Mouse (Mus musculus) embryonic facial prominence, embryonic 10.5 days (tissue): ENCODE measurements at regions not wholly inside any gene's neighbourhood (a gene's known extent, or its start where the extent isn't known, plus 50 kb on each side); places are given as distances from the start of the nearest gene placed in this dataset.
A peak's percentile ranks its signal among the peaks of the same experiment; 100 is the strongest.

ENCODE experiments used
- DNase-seq: peaks from one replicate; pipeline ENCODE4 v3.0.0-alpha.2; 2017; ENCODE audit warnings: low spot score
- H3K27ac ChIP-seq: fragments of 300-500 bp; sonication (generic); replicated peaks from 2 replicates; pipeline ENCODE4 v1.5.1; 2016; ENCODE audit warnings: mild to moderate bottlenecking
- H3K27me3 ChIP-seq: fragments of 300-500 bp; sonication (generic); replicated peaks from 2 replicates; pipeline ENCODE4 v1.6.1; 2016; ENCODE audit warnings: low read depth, mild to moderate bottlenecking; ENCODE audit not compliant: poor library complexity, severe bottlenecking
- H3K36me3 ChIP-seq: fragments of 300-500 bp; sonication (generic); replicated peaks from 2 replicates; pipeline ENCODE4 v1.6.1; 2016; ENCODE audit warnings: mild to moderate bottlenecking, moderate library complexity
- H3K4me1 ChIP-seq: fragments of 300-500 bp; sonication (generic); 2 replicates; pipeline ENCODE4 v1.6.1; 2016
- H3K4me3 ChIP-seq: fragments of 300-500 bp; sonication (generic); 2 replicates; pipeline ENCODE4 v1.5.1; 2016; ENCODE audit warnings: mild to moderate bottlenecking, moderate library complexity
- H3K9me3 ChIP-seq: fragments of 300-500 bp; sonication (generic); 2 replicates; pipeline ENCODE4 v1.6.1; 2016; ENCODE audit warnings: mild to moderate bottlenecking
- WGBS: fragments of 180-500 bp; shearing (Covaris S2); methylation state at CpG from one replicate; pipeline ENCODE4 v1.1.7; 2016; 5-methylcytosine and 5-hydroxymethylcytosine counted together

DNA sequence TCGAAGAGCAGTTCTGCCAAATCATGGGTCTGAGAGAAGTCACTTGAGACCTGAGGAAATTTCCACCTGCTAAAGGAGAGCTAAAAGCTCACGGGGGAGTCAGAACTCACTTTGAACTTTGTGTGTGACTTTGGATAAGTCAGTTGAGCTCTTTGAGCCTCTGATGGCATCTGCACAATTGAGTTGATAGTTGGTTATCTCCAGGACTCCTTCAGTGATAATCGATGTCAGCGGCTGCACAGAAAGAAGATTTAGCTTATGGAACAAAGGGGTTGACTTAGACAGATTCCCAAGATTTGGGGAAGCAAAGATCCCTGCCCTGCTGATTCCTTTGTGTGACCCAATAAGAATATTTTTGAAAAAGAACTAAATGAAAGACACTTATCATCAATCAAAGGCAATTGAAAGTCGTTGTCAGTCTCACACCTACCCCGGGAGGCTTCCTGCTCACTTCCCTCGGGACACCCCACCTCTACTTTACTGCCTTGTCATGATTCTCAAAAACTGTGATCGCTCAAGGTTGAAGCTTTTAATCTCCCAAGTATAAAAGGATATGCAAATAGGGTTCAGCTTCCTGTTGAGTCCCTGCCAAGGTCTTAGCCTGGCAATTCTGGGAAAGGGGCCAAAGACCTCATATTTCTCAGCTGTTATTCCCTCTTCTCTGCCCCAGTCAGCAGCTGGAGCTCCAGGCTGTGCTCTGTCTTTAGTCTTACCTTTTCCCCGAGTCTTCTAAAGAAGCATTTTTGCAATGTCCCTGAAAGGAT, 145.4 kb downstream of the Dad1 start:
- Histone ChIP-seq H3K9me3 (no peaks in the 10 kb centered on the region), H3K27me3 (no peaks in the 10 kb centered on the region), H3K4me1 (peaks cover 10% of the 10 kb centered on the region; the same call in 1 of the 2 replicates), H3K36me3 (no peaks in the 10 kb centered on the region), H3K4me3 (no peak overlapping the region), H3K27ac (no peak overlapping the region)
- WGBS: 53% methylated on average over 9 of the region's 9 CpGs
- no peak for DNase-seq

- Histone ChIP-seq H3K36me3 (no peaks in the 10 kb centered on the region), H3K4me1 (peaks cover 15% of the 10 kb centered on the region), H3K27me3 (no peaks in the 10 kb centered on the region), H3K4me3 (no peak overlapping the region), H3K9me3 (no peaks in the 10 kb centered on the region), H3K27ac (no peak overlapping the region)
- DNase-seq: no peak
- 74% methylated on average over 7 of the region's 7 CpGs for WGBS
Measured at GRCm38 (mm10) chr14:54107204-54107796, 146.6 kb downstream of the Dad1 start.

DNA sequence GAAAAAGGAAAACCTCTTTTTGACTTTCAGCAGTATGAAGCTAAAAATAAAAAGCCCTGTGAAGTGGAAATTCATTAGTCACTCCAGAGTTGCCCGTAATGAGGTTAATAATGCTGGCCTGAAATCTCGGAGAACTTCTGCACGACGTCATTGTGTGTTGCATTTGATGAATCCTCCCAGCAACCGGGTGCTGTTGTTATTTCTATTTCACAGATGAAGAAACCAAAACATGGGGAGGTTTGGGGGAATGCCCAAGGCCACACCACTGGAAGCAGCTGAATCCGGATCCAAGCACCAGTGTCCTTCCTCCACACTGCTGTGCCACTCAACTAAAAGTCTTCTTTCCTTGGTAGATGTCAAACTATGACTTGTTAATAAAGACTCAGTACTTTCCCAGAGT, 149.7 kb downstream of the Dad1 start:
- WGBS: 90% methylated on average over 6 of the region's 6 CpGs
- Histone ChIP-seq H3K4me1 (peaks cover 22% of the 10 kb centered on the region), H3K27ac (no peak overlapping the region), H3K4me3 (no peak overlapping the region), H3K27me3 (no peaks in the 10 kb centered on the region), H3K36me3 (no peaks in the 10 kb centered on the region), H3K9me3 (no peaks in the 10 kb centered on the region)
- no peak for DNase-seq

- no peak overlapping the region for H3K4me3 ChIP-seq
- 73% methylated on average over 5 of the region's 5 CpGs for WGBS
Measured at GRCm38 (mm10) chr14:54103541-54103940, 150.4 kb downstream of the Dad1 start.

DNA sequence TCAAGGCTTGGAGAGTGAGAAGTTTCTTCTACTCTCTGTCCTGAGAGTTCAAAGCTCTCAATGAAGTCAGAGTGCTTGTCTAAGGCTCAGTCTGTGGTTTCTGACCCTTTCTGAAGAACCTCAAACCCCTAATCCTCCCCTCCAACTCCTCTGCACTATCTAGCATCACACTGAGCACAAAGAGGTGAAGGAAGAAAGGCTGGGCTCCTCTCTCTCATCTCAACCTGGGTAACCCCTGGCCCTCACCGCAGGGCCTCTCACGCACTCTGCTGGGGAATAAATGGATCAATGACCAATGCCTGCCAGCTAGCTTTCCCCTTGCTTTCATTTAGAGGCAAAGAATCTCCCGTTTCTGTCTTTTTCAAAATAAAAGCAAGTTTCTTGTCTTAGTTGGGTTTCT, 150.8 kb downstream of the Dad1 start:
- 59% methylated on average over 3 of the region's 3 CpGs for WGBS
- peaks cover 24% of the 10 kb centered on the region for H3K4me1 ChIP-seq
- no peaks in the 10 kb centered on the region for H3K27me3 ChIP-seq
- no peak for DNase-seq
- H3K4me3 ChIP-seq: no peak overlapping the region
- H3K9me3 ChIP-seq: no peaks in the 10 kb centered on the region
- H3K36me3 ChIP-seq: no peaks in the 10 kb centered on the region
- H3K27ac ChIP-seq: peak overlapping the region; percentile 3; the same call in 1 of the 2 replicates

More at GRCm38 (mm10) chr14:54103541-54103940, 150.4 kb downstream of the Dad1 start:
- Histone ChIP-seq H3K36me3 (no peaks in the 10 kb centered on the region), H3K9me3 (no peaks in the 10 kb centered on the region), H3K27me3 (no peaks in the 10 kb centered on the region), H3K4me1 (peaks cover 20% of the 10 kb centered on the region), H3K27ac (no peak overlapping the region)
- DNase-seq: no peak

GRCm38 (mm10) chr14:54101775-54102174, 152.1 kb downstream of the Dad1 start:
- Histone ChIP-seq H3K9me3 (no peaks in the 10 kb centered on the region), H3K4me1 (peaks cover 33% of the 10 kb centered on the region), H3K27me3 (no peaks in the 10 kb centered on the region), H3K27ac (no peak overlapping the region; the same call in 1 of the 2 replicates), H3K4me3 (no peak overlapping the region), H3K36me3 (no peaks in the 10 kb centered on the region)
- no peak for DNase-seq
- WGBS: 58% methylated on average over 3 of the region's 3 CpGs

GRCm38 (mm10) chr14:54099360-54099759, 154.5 kb downstream of the Dad1 start:
- no peak overlapping the region for H3K4me3 ChIP-seq
- WGBS: 89% methylated on average over 6 of the region's 6 CpGs
- H3K9me3 ChIP-seq: no peaks in the 10 kb centered on the region
- no peaks in the 10 kb centered on the region for H3K36me3 ChIP-seq
- DNase-seq: no peak
- H3K27me3 ChIP-seq: no peaks in the 10 kb centered on the region
- H3K4me1 ChIP-seq: peaks cover 34% of the 10 kb centered on the region
- no peak overlapping the region for H3K27ac ChIP-seq

GRCm38 (mm10) chr14:54098122-54098775, 155.7 kb downstream of the Dad1 start:
- 73% methylated on average over 10 of the region's 10 CpGs for WGBS
- no peaks in the 10 kb centered on the region for H3K27me3 ChIP-seq
- no peak overlapping the region for H3K4me3 ChIP-seq
- H3K36me3 ChIP-seq: no peaks in the 10 kb centered on the region
- H3K9me3 ChIP-seq: no peaks in the 10 kb centered on the region
- H3K27ac ChIP-seq: peak overlapping the region; percentile 72; the same call in 1 of the 2 replicates
- no peak for DNase-seq
- H3K4me1 ChIP-seq: peaks cover 34% of the 10 kb centered on the region

DNA sequence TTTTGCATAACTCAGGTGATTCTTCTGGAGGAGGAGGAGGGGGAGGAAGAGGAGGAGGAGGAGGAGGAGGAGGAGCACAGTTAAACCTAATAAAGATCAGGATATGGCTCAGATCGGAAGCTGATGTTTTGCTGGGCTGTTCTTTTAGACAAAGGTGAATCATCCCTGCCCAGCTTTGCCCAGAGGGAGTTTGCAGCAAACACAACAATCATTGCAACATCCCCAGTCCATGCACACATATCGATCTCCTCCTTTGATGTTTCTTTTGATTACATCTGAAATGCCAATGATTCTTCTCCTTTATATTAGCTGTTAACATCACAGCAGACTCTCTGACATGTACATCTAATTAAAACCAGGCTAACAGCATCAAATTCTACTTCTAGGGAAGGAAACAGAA, 156.9 kb downstream of the Dad1 start:
- DNase-seq: no peak
- Histone ChIP-seq H3K36me3 (no peaks in the 10 kb centered on the region), H3K27ac (no peak overlapping the region), H3K4me1 (peaks cover 26% of the 10 kb centered on the region), H3K27me3 (no peaks in the 10 kb centered on the region), H3K9me3 (peaks cover 4% of the 10 kb centered on the region; the same call in 1 of the 2 replicates), H3K4me3 (no peak overlapping the region)
- WGBS: 55% methylated on average over 2 of the region's 2 CpGs

GRCm38 (mm10) chr14:54092444-54092843, 161.5 kb downstream of the Dad1 start:
- H3K27ac ChIP-seq: no peak overlapping the region
- no peak overlapping the region for H3K4me3 ChIP-seq
- H3K9me3 ChIP-seq: peaks cover 4% of the 10 kb centered on the region; the same call in 1 of the 2 replicates
- no peaks in the 10 kb centered on the region for H3K27me3 ChIP-seq
- DNase-seq: no peak
- peaks cover 8% of the 10 kb centered on the region for H3K4me1 ChIP-seq
- 90% methylated on average over 6 of the region's 6 CpGs for WGBS
- H3K36me3 ChIP-seq: no peaks in the 10 kb centered on the region

DNA sequence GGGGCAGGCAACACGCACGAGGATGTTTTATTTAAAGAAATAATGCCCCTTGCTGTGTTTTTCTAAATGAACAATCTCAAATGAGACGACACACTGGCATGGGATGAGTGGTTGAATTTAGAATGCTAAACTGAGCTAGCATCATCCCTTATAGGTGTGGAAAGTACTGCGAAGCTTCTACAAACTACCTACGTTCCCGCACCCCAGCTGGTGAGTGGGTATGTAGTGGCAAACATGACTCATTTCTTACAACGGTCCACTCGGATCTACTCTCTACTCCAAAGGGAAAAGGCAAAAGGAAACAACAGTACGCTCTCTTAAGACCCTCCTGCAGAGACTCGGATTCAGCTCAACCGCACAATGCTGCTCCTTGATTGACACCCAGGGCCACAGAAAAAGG, 167.2 kb downstream of the Dad1 start:
- H3K27ac ChIP-seq: no peak overlapping the region
- no peaks in the 10 kb centered on the region for H3K9me3 ChIP-seq
- no peaks in the 10 kb centered on the region for H3K27me3 ChIP-seq
- 77% methylated on average over 11 of the region's 11 CpGs for WGBS
- DNase-seq: no peak
- no peak overlapping the region for H3K4me3 ChIP-seq
- H3K36me3 ChIP-seq: no peaks in the 10 kb centered on the region
- no peaks in the 10 kb centered on the region for H3K4me1 ChIP-seq

- H3K27ac ChIP-seq: no peak overlapping the region
- 86% methylated on average over 3 of the region's 3 CpGs for WGBS
- no peaks in the 10 kb centered on the region for H3K36me3 ChIP-seq
- no peak overlapping the region for H3K4me3 ChIP-seq
- no peaks in the 10 kb centered on the region for H3K9me3 ChIP-seq
- no peaks in the 10 kb centered on the region for H3K4me1 ChIP-seq
- H3K27me3 ChIP-seq: no peaks in the 10 kb centered on the region
- DNase-seq: no peak
Measured at GRCm38 (mm10) chr14:54074659-54075058, 179.2 kb downstream of the Dad1 start.
